Mouse (Mus musculus) right cerebral cortex, adult 18-20 months (tissue): ENCODE results near the gene Nod2.
A peak's percentile ranks its signal among the peaks of the same experiment; 100 is the strongest.
"Not testable (repeated sequence)": the region's sequence is repeated elsewhere in the genome, so short reads cannot be mapped to it uniquely, and the experiment has no call there.

ENCODE experiments used
- DNase-seq: peaks from one replicate; pipeline ENCODE4 v3.0.0; 2022; ENCODE audit warnings: mixed read lengths

Nod2 gene

DNA sequence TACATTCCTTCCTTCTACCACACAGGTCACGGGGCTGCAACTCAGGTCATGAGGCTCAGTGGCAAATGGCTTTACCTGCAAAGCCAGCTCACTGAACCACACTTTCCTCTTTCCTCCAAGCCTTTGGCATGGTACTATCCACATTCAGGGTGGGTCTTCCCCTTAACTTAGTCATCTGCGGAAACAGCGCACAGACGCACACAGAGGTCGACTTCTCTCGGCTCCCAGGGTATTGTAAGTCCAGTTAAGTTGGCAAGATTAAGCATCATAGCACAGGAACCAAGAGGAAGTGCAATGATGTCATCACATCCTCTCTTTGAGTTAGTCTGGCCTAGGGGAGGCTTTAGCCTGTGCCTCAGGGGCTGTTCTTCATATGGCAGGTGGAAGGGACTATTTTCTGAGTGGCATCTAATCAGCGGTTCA, 13.8 kb upstream of the Nod2 start:
- no peak for DNase-seq

DNA sequence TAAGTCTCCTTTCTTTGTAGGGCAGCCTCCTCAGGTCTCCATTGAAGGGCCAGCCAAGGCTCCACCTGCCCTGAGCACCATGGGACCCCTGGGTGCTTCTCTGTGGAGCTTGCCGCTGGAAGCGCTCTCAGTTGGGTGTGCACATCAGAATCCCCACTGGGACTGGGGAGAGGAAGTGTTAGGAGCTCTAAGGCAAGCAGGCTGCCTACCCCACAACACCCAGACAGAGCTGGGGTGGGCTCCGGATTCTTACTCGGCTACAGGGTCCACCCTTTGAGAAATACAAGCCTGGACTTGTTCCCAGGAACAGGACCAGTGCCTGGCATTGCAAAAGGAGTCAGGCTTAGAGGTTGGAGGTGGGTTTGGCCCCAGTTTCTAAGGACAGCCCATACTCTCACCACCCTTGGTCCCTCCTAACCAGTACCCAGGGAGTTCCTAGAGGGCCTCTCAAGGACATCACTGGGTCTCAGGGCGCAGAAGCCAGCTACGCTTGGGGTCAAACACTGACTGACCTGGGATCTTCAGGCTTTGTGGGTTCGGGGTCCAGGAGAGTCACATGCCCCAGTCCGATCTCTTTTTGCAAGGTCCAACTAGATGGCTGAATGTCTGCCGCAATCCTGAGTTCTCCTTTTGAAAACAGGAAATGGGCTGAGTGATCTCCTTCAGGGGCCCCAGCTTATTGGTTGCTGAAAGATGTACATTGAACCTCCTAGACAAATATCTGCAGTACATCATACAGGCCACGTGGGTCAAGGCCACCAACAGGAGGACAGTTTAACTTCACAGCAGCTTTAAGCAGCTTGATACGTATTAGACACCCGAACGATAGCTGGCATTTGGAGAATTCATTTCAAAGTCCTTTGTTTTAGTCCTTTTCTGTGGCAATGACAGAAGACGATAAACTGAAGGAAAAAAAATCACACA, 11.4 kb upstream of the Nod2 start, which contains the start of gene Snx20:
TSS of gene Snx20 (minus strand) at position 655 of the 924 bp plus-strand sequence.
- DNase-seq, result no peak

DNA sequence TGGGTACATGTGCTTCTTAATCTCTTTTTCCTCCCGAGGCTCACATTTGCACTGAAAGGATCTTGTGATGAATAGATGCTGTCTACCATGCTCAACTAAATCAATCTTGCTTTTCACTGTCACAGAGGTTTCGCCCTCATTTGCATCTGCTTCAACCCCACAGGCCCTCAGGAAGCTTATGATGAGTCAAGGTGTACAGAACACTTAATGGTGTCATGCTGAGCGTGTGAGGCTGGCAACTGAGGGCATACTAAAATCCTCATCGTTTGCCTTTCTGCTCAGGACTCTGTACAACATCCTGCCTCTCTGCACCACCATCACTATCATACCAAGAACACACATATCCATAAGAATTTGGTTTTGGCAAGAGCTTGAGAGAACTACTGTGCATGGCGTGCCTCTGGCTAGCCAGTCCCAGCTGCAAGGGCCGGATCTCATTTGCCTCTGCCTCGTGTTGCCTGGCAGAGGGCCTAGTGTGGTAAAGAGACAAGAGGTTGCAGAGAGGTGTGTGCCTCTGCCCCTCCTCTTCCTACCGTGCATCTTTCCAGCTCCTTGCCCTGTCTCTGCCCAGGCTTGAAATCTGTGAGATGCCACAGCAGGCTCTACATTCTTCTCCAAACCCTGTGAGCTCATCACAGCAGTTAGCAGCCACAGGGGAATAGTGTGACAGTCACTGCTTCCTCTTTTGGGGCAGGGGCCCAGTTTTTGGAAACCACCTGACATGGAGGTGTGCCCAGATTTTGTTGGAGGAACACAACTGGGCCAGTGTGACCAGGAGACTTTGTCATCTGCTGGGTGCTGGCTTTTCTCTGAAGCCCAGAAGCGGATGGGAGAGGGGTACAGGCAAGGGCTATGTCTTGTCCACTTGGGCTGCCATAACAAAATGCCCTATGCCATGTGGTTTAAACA, 9.8 kb upstream of the Nod2 start:
- no peak for DNase-seq

DNA sequence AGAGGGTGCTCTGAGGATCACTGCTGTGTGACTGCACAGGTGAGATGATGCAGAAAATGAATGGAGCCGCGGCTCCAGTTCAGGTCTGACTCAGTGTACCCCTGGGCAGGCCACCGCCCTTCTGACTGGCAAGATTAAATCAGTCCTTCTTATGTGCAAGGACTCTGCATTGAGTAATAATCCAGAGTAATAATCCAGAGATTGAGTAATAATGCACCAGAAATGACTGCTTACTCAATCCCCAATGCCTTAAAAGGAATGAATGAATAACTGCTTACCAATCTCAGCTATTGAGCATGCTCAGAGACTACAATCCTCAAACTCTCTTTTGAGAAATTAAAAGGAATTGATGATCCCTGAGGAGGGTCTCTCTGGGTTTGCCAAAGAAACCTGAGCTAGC, 8.2 kb upstream of the Nod2 start:
- DNase-seq, result no peak

DNA sequence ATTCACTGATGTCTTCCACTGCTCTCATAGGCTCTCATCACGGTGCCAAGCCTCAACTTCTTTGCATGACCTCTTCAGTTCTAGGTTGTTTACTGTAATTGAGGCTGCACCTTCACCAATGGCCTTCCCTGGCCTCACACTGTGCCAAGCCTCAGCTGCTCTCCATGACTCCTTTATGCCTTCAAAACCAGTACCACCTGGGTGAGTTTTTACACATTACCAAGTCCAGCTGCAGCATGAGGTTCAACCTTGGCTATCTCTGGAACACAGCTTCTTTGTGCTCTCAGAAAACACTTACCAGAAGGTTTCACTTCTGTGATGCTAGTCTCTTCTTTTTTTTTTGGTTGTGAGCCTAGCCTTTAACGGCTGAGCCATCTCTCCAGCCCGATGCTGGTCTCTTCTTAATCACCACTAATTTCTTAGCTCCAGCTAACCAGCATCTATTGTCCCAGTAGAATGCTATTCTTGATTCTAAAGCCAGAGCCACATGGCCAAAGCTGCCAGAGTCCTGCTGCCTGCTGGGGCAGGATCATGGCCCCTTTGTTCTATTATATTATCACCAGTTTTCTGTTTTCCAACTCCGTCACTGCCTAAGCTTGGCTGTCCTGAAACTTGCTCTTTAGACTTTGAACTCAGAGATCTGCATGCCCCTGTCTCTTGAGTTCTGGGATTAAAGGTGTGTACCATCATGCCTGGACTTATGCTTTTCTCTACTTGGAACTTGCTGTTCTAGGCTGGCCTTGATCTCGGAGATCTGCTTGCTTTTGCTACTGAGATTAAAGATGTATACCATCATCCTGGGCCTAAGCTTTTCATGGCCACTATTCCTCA, 4.2 kb upstream of the Nod2 start:
- no peak for DNase-seq

DNA sequence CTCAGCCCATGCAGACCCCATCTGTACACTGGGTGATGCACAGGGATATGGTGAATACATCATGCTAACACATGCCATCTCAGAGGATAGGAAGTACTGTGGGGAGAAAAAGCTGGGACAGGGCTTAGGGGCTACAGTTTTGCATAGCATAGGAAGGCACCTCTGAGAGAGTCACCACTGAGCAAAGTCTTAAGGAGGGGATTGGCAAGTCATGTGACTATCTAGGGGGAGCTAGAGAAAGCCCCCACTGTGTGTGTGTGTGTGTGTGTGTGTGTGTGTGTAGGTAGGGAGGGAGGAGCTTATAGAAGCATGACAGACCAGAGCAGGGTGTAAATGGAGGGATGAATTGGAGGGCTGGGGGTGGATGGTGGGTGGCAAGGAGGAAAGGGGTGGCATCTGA, 1.2 kb downstream of the Nod2 start:
- DNase-seq, result no peak

DNA sequence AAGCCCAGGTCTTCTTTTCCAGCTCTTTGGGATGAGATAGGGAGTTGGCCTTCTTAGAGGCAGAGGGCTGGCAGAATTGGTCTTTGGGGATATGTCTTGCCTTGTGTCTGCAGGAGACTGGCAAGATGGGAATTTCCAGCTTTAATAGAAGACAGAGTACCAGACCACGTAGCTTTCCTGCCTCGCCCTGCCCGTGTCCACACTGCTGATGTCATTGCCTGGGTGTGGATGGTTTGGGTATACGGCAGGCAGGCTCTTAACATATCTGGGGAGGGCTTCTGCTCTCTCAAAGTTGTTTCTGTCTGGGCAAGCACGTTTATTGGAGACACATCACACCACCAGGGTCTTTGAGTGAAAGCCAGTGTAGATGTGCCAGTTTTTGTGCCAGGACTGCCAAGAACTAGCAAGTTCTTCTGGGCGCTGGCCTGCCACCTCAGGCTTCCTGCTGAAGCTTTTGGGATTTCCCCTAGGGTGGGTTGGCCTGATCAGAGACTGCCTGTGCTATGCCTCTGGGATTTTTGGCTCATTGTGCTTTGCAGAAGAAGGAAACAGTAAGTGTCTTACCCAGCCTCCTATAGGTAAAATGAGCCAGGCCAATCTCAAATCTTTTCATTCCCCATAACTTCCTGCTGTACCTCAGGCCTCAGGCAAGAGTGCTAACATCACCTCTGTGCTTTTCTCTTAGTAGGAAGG, 3.0 kb downstream of the Nod2 start:
- no peak for DNase-seq

DNA sequence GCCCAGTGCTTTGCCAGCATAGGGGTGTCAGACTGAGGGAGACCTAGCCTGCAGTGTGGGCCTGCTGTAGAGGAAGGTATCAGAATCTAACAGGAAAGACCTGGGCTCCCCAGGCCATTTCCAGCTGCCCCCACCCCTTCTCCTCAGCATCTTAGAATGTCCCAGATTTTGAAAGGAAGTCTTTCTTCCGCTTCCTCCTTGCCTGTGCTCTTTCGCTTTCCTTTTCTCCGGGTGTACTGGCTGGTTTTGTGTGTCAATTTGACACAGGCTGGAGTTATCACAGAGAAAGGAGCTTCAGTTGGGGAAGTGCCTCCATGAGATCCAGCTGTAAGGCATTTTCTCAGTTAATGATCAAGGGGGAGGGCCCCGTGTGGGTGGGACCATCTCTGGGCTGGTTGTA, 4.0 kb downstream of the Nod2 start:
- DNase-seq, result not testable (repeated sequence)

DNA sequence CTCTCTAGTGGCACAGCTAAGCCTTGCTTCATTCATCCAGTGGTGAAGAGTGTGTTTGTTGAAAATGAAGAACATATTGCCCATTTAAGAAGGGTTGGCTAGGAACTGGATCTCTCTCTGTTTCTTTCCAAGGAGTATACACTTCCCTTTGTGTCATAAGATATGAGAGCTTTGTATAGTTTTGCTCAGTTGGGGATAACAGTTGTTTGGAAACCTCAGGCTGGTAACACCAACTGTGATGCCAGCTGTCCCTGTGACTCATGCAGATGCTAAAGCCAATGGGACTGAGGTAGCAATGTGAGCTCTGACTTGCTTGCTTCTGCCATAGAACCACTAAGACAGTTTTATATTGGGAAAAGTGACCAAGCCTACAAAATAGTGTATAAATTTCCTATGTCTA, 8.2 kb downstream of the Nod2 start:
- peak; percentile 76 for DNase-seq

DNA sequence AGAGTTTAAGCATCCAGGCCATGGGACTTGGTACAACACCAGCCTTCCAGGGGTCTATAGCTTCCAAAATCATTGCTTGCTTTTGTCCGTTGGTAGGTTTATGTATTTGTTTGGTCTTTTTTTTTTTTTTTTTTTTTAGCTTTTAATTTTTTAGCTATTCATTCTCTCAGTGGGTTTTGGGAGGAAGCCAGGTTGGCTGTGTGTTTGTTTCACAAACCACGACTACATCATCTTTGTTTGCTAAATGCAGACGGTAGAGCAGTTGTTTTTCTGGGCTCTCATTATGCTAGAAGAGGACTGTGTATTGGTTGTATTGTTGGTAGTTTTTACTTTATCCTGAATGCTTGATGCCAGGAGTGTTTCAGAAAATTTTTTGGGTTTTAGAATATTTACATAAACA, 12.8 kb downstream of the Nod2 start:
- DNase-seq, result no peak

DNA sequence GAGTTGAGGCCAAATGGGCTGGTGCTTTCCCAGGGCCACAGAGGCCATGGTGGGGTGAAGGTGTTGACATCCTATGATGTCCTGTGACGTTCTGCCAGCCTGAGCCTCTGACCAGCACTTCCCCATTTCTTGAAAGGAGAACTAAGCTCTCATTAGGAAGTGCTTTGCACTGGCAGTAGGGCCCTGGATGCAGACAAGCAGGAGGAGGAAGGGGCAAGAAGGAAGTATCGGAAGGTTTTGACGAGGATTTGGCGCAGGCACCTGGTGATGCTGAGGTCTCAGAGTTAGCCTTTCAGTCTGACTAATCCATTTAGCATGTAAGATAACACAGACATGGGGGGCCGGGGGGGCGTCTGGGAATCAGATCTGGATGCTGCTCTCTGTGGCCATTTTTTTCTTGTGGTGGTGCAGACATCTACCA, 15.3 kb downstream of the Nod2 start:
- DNase-seq, result no peak

DNA sequence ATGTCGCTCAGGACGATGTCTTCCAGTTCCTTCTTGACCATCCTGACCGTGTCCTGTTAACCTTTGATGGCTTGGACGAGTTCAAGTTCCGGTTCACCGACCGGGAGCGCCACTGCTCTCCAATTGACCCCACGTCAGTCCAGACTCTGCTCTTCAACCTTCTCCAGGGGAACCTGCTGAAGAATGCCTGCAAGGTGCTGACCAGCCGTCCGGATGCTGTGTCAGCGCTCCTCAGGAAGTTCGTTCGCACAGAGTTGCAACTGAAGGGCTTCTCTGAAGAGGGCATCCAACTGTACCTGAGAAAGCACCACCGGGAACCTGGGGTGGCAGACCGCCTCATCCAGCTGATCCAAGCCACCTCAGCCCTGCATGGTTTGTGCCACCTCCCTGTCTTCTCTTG, 17.0 kb downstream of the Nod2 start:
- no peak for DNase-seq

DNA sequence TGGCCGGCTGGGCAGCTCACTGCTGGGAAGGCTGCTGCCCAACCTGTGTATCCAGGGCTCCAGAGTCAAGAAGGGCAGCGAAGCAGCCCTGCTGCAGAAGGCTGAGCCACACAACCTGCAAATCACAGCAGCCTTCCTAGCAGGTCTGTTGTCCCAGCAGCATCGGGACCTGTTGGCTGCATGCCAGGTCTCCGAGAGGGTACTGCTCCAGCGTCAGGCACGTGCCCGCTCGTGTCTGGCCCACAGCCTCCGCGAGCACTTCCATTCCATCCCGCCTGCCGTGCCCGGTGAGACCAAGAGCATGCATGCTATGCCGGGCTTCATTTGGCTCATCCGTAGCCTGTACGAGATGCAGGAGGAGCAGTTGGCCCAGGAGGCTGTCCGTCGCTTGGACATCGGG, 17.8 kb downstream of the Nod2 start:
- DNase-seq, result no peak

DNA sequence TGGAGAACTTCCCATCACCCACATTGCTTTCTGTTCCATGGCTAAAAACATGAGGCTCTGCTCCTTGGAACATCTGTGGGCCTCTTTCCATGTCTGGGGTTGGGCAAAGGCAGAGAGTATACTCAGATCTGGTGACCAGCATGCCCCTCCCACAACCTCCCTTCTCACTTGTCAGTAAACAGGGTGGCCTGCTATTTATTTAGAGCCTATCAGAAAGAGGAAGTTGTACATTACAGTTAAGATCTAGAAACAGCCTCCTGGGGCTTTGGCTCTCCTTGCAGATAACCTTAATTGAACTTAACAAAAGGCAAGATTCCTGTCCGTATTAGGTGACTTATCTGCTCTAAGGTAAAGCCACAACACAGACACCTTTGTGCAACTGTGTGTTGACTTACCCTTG, 19.3 kb downstream of the Nod2 start:
- no peak for DNase-seq

DNA sequence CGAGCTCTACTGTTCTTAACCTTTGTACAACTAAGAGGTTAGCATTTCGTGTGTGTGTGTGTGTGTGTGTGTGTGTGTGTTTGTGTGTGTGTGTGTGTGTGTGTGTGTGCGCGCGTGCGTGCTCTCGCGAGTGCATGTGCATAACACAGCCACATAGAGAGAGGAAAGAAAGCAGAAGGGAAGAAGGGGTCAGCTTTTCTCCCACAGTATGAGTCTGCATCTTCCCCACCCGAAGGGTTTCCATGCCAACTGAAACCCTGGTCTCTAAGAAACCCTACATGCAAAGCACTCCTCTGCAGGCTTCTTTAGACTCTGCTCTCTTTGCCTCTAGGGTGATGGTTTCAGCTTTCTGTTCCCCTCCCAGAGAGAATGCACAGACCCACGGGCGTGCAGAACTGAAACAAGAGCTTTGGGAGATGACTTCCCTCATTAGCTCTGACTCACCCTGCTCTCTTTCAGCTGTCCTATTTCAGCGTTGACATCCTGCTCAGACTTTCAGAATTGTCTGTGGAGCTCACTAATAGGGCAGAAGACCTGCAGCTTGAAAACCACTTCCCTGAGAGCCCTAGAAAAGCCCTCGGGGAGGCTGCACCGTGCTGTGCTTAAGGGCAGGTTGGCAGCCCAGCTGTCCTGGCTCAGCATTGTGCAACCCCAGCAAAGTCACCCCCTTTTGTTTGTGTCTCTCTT, 21.4 kb downstream of the Nod2 start:
- DNase-seq, result peak; percentile 59

DNA sequence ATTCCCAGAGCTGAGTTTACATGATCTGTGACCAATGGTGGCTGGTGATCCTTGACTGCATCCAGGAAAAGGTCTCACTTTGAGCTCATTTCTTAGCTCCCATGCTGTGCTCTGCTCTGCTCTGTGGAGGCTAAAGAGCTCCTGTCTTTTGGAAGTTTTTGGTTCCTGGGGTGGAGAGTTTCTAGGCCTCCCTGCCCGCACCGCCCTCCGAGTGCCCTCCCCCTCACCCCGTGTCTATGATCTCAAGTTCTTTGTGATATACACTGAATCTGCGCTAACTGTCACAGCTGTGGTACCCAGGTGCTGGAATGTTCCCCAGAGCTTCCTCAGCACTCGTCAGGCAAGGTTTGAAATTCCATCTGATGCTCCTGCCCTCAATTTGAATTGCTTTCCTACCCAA, 23.7 kb downstream of the Nod2 start:
- DNase-seq, result no peak

DNA sequence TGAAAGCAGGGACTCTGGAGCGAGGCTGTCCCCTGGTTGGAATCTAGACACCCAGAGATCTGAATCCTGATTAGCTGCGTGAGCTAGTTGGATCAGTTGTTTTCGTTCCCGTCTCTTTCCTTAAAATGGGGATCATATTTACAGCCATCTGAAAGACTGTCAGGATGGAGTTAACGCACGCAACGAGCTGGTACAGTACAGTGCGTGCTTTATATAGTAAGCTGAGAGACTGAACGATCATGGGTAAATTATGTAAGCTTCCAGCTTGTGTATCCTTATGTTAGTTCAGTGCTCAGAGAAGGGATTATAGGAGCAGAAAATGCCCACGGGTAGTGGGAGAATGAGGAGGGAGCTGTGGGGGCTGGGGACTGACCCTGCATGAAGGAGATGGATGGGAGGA, 24.5 kb downstream of the Nod2 start:
- DNase-seq, result peak; percentile 29

DNA sequence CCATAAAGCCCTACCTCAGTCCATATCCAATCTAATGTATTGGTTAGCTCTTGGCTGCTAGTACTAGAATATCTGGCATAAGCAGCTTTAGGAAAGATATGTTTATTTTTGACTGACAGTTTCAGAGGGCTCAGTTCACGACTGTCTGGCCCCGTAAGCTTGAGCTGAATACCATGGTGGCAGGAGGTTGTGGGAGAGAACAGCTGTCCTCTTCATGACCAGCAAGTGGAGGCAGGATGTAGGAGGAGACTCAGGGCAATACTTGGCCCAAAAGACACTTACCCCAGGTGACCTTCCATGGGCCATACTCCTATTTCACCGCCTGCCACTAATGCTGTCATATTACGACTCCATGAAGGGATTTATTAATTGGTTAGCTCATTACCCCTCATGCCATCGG, 26.7 kb downstream of the Nod2 start:
- DNase-seq, result no peak

DNA sequence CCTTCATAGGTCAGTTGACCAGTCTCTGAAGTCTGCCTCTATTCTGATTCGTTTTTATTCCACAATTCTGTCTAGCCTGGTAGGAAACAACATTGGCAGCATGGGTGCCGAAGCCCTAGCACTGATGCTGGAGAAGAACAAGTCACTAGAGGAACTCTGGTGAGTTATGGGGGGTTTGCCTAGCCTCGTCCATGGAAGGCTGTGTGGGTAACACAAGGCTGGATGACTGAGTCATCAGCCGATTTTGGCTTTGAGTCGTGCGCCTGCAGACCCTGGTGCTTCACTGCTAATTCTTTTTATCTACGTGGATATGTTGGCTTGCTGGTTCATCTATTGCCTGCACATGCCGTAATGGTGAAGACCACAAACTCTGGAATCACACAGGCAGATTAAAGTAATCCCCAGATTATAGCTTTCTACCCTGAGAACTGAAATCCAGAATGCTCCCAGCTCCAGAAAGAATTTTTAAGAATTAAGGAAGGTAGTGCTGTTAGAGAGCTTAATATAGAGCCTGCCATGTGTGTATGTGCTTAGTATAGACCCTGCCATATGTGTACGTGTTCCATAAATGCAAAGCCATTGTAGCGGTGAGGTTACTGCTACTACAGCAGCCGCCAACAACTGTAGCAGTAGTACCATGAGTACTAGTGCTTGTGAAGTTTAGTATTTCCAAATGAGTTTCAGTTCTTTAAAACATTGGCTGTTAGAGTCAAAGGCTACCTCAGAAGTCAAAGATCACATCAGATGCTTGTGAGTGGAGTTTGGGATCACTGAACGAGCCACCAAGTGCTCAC, 28.5 kb downstream of the Nod2 start:
- DNase-seq, result no peak

DNA sequence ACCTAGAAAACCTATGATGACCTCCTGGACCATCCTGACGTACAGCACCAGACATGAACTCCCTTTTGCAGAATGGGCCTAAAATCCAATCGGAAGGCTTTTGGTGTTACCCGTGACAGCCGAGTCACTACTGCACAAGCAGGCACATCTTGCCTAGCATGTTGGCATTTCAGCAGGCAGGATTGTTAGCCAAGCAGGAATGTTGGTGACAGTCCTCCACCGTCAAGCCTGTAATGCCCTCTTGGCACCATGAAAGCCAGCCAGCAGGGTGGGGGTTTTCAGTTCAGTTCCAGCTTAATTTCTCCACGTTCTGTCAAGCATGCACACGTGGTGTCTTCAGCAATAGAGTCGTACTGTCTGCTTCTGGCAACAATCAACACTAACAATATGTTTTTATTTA, 30.0 kb downstream of the Nod2 start:
- no peak for DNase-seq

DNA sequence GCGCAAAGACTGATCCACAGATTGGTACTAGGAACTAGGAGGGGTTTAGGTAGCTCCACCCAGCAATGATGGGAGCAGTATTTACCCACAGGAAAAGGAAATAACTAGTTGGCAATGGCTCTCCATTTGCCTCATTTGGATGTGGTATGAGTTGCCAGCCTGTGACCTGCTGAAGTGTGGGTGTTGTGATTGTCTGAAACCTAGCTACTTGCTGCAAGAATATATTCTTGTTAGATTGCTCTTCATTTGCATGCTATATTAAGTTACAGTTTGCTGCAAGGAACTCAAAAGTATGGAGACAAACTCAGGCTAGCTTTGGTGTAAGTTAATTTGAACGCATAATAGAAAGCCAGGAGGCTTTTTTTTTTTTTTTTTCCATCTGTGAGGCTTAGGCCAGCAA, 33.5 kb downstream of the Nod2 start:
- DNase-seq, result peak; percentile 39
